Mouse (Mus musculus) kidney, postnatal 0 days (tissue): ENCODE results near the gene Ubn1. TPM values are rescaled to one million over a fixed set of nuclear protein-coding genes. Genes with fewer than 3 reads are reported as not detected.

ENCODE experiments used
- ATAC-seq: fragments of 200-750 bp; cut with Nextera tagmentation; replicated peaks from 2 replicates; pipeline ENCODE4 v1.8.0; 2017; ENCODE audit warnings: low read depth, moderate number of reproducible peaks, moderate TSS enrichment, moderate library complexity; ENCODE audit not compliant: low FRiP score
- DNase-seq: peaks from one replicate; pipeline ENCODE4 v3.0.0-alpha.2; 2016; ENCODE audit warnings: low spot score
- H3K27ac ChIP-seq: fragments of 300-500 bp; sonication (generic); 2 replicates; pipeline ENCODE4 v1.5.1; 2014; ENCODE audit warnings: mild to moderate bottlenecking
- H3K27me3 ChIP-seq: fragments of 300-500 bp; sonication (generic); 2 replicates; pipeline ENCODE4 v1.6.1; 2014; ENCODE audit warnings: low read length, mixed read lengths; ENCODE audit not compliant: insufficient read depth
- H3K36me3 ChIP-seq: fragments of 300-500 bp; sonication (generic); 2 replicates; pipeline ENCODE4 v1.6.1; 2014; ENCODE audit warnings: low read length, mixed read lengths; ENCODE audit not compliant: insufficient read depth
- H3K4me1 ChIP-seq: fragments of 300-500 bp; sonication (generic); replicated peaks from 2 replicates; pipeline ENCODE4 v1.6.1; 2014; ENCODE audit warnings: antibody characterized with exemption, low read length, mixed read lengths; ENCODE audit not compliant: insufficient read depth
- H3K4me2 ChIP-seq: fragments of 300-500 bp; sonication (generic); 2 replicates; pipeline ENCODE4 v1.6.1; 2014; ENCODE audit warnings: mild to moderate bottlenecking, low read length, moderate library complexity, mixed read lengths
- H3K4me3 ChIP-seq: fragments of 300-500 bp; sonication (generic); replicated peaks from 2 replicates; pipeline ENCODE4 v1.5.1; 2014; ENCODE audit warnings: low read depth, low read length
- H3K9ac ChIP-seq: fragments of 300-500 bp; sonication (generic); 2 replicates; pipeline ENCODE4 v1.6.1; 2014; ENCODE audit warnings: low read depth, low read length
- H3K9me3 ChIP-seq: fragments of 300-500 bp; sonication (generic); replicated peaks from 2 replicates; pipeline ENCODE4 v1.6.1; 2016; ENCODE audit warnings: low read length, inconsistent platforms, mixed read lengths
- CTCF ChIP-seq: IDR thresholded peaks from 2 replicates; pipeline ENCODE4 v1.5.1; 2016; ENCODE audit warnings: antibody characterized with exemption, low read depth, mild to moderate bottlenecking, moderate library complexity
- WGBS: fragments of 180-500 bp; shearing (Covaris S2); extraction: QIAGEN DNeasy Blood & Tissue Kit; methylation state at CpG from one replicate; pipeline ENCODE4 v1.1.7; 2014; 5-methylcytosine and 5-hydroxymethylcytosine counted together
- polyA plus RNA-seq: library from polyadenylated mRNA; unstranded; fragments of >200 nt; fragmentation: Nextera tagmentation; extraction: Ambion mirVana; gene quantifications from 2 replicates; pipeline ENCODE4 v1.2.1, GENCODE M21; 2015

Ubn1 gene
- polyA plus RNA-seq, 1 experiment from 2014 or later = 16.8 TPM

GRCm38 (mm10) chr16:5132401-5132801 lies 82.5 kb downstream of the Ubn1 start, which contains the start of gene Ppl:
Ppl (minus strand) TSS chr16:5132421.
- Histone ChIP-seq H3K4me2 (peak within 1 kb of the TSS; percentile 59), H3K9me3 (no peaks in the 10 kb centered on the region), H3K9ac (peak within 1 kb of the TSS; percentile 51), H3K27ac (no peak within 1 kb of the TSS), H3K4me1 (no peaks in the 10 kb centered on the region), H3K4me3 (peak within 1 kb of the TSS; percentile 39), H3K27me3 (peaks cover 18% of the 10 kb centered on the region; the same call in 1 of the 2 replicates), H3K36me3 (no peaks in the 10 kb centered on the region)
- DNase-seq (peak; percentile 62), ATAC-seq (peak; percentile 61)
- WGBS = under 1% methylated on average over 27 of the region's 39 CpGs
- peak; percentile 54 for TF ChIP-seq CTCF

GRCm38 (mm10) chr16:5134623-5135330 lies 84.9 kb downstream of the Ubn1 start:
- H3K4me2 ChIP-seq = no peak overlapping the region
- no peak overlapping the region for H3K4me3 ChIP-seq
- no peaks in the 10 kb centered on the region for H3K9me3 ChIP-seq
- no peak for TF ChIP-seq CTCF
- ATAC-seq = peak; percentile 57
- peak overlapping the region; percentile 19; the same call in 1 of the 2 replicates for H3K27ac ChIP-seq
- H3K27me3 ChIP-seq = peaks cover 18% of the 10 kb centered on the region; the same call in 1 of the 2 replicates
- H3K4me1 ChIP-seq = no peaks in the 10 kb centered on the region
- H3K9ac ChIP-seq = no peak overlapping the region
- DNase-seq = no peak
- 71% methylated on average over 14 of the region's 14 CpGs for WGBS
- no peaks in the 10 kb centered on the region for H3K36me3 ChIP-seq

DNA sequence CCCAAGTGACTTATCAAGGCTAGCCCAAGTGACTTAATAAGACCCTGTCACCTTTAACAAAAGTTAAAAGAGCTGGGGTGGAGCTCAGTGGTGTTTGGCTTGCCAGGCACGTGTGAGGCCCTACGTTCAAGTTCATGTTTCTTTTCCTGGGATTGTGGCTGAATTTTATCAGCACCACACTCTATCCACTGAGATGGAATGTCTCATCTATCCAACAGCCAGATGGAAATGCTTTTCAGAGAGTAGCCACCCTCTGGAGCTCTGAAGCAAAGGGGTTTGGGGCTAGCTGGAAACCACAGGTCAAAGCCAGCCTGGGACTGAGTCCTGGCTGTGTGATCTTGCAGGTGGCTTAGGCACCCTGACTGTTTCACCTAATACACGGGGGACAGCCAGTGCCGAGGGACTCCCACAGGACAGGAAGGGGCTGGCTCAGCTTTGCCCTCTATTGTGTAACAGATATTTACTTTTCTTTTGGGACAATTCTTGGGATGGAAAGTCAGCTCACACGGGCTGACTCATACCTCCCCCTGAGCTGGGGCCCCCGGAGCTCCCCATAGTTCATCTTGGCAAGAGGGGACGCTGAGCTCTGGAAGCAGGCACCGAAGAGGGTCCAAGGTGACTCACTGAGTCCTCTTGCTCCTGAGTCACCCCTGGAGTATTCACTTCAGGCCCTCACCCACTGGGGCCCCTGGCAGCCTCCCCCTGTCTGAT lies 85.8 kb downstream of the Ubn1 start:
- no peak overlapping the region for H3K9ac ChIP-seq
- H3K36me3 ChIP-seq = no peaks in the 10 kb centered on the region
- ATAC-seq = no peak
- no peak overlapping the region for H3K4me3 ChIP-seq
- H3K27me3 ChIP-seq = peaks cover 18% of the 10 kb centered on the region; the same call in 1 of the 2 replicates
- peak overlapping the region; percentile 19; the same call in 1 of the 2 replicates for H3K27ac ChIP-seq
- no peaks in the 10 kb centered on the region for H3K9me3 ChIP-seq
- 66% methylated on average over 8 of the region's 8 CpGs for WGBS
- no peaks in the 10 kb centered on the region for H3K4me1 ChIP-seq
- no peak overlapping the region for H3K4me2 ChIP-seq
- TF ChIP-seq CTCF = no peak
- no peak for DNase-seq

Other genes with a start within 250 kb of the Ubn1 start
- 0.14 TPM in 1 of 2 replicates, not detected in the other for gene 4930562C15Rik, start 214.6 kb upstream of the Ubn1 start, polyA plus RNA-seq
- 39.4 and 41.5 TPM in 2 replicates for gene Ubald1, start 169.7 kb upstream of the Ubn1 start, polyA plus RNA-seq
- gene Mgrn1, start 163.8 kb upstream of the Ubn1 start, polyA plus RNA-seq = 85.9 and 99.0 TPM in 2 replicates
- gene Nudt16l1, start 111.3 kb upstream of the Ubn1 start, polyA plus RNA-seq = 152 and 161 TPM in 2 replicates
- 54.1 and 55.9 TPM in 2 replicates for gene Anks3, start 85.9 kb upstream of the Ubn1 start, polyA plus RNA-seq
- gene Sept12, start 52.2 kb upstream of the Ubn1 start, polyA plus RNA-seq = not detected in 2 replicates
- 30.9 and 38.3 TPM in 2 replicates for gene Smim22, start 42.8 kb upstream of the Ubn1 start, polyA plus RNA-seq
- gene Rogdi, start 36.5 kb upstream of the Ubn1 start, polyA plus RNA-seq = 90.7 and 106 TPM in 2 replicates
- 108 and 120 TPM in 2 replicates for gene Glyr1, start 194 bp upstream of the Ubn1 start, polyA plus RNA-seq
- 2.8 TPM in 2 replicates for gene Ppl, start 82.4 kb downstream of the Ubn1 start, polyA plus RNA-seq
- gene Sec14l5, start 97.1 kb downstream of the Ubn1 start, polyA plus RNA-seq = not detected in 2 replicates
- 13.0 and 15.0 TPM in 2 replicates for gene Nagpa, start 154.0 kb downstream of the Ubn1 start, polyA plus RNA-seq
- 15.3 and 17.7 TPM in 2 replicates for gene AU021092, start 172.2 kb downstream of the Ubn1 start, polyA plus RNA-seq
- 35.8 and 35.9 TPM in 2 replicates for gene Alg1, start 183.6 kb downstream of the Ubn1 start, polyA plus RNA-seq
- gene Eef2kmt, start 205.9 kb downstream of the Ubn1 start, polyA plus RNA-seq = 30.9 and 32.6 TPM in 2 replicates